Mouse (Mus musculus): Measurements from ENCODE around the gene Kctd20.

- TF ChIP-seq CTCF (IDR thresholded peaks at IDR 0.05; ENCODE audit: low read depth), result peak; percentile 41
- no peak for TF ChIP-seq EP300 (IDR thresholded peaks at IDR 0.05; ENCODE audit: low read depth)
Observed at GRCm38 (mm10) chr17:28986833-28987232, 35.1 kb downstream of the Kctd20 start.

Data from heart, postnatal 0 days (tissue).